Mouse (Mus musculus): ENCODE data around the gene BC034090.

- no peak for TF ChIP-seq POLR2A (IDR thresholded peaks at IDR 0.05; ENCODE audit: control insufficient read depth, low read depth, low read length)
- no peak for TF ChIP-seq CTCF (IDR thresholded peaks at IDR 0.05; ENCODE audit: control insufficient read depth, insufficient read depth, insufficient replicate concordance, low read depth, low read length)
These were observed 2.4 kb downstream of the BC034090 start for GRCm38 (mm10) chr1:155241701-155242487.

Measured in testis, adult 2 months (tissue).